Mouse (Mus musculus) brown adipose tissue, adult 24 weeks (tissue): ENCODE measurements around the gene Olfr11. TPM values are rescaled to one million over a fixed set of nuclear protein-coding genes. Genes with fewer than 3 reads are reported as not detected.

Source experiments
- H3K27ac ChIP-seq: fragments of 200-500 bp; replicated peaks from 2 replicates; pipeline ENCODE4 v1.5.1; 2012; ENCODE audit warnings: low read depth, mild to moderate bottlenecking, low read length
- H3K4me1 ChIP-seq: fragments of 200-500 bp; 2 replicates; pipeline ENCODE4 v1.6.1; 2012; ENCODE audit warnings: low read length, mixed read lengths; ENCODE audit not compliant: control insufficient read depth, insufficient read depth, insufficient read length
- H3K4me3 ChIP-seq: fragments of 200-500 bp; 2 replicates; pipeline ENCODE4 v1.5.1; 2012; ENCODE audit warnings: low read depth, mild to moderate bottlenecking, low read length, moderate library complexity; ENCODE audit not compliant: insufficient read depth
- polyA plus RNA-seq: library from polyadenylated mRNA; stranded (reverse); fragments of >200 nt; gene quantifications from 2 replicates; pipeline ENCODE4 v1.2.4, GENCODE M21; 2012; ENCODE audit not compliant: missing spikeins, insufficient read depth, insufficient read length

The Olfr11 gene
- not detected in 2 replicates for polyA plus RNA-seq

DNA sequence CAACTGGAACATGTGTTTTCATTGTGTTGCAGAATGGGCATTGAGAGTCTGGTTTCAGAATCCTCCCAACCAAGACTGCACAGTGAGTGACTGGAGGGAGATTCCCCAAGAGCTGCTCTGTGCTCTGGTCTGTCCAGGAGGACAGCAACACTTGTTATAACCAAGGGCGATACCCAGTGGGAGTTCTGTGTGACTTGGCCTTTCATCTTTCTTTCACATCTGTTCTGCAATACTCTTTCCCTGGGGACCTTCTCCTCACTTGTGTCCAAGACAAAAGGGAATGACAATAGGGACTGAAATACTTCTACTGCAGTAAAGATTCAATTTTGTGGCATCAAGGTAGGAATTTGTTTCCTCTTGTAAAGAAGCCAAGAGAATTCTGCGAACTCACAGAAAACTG, at the start of gene Olfr11:
Olfr11 (minus strand) TSS at position 101 of the 400 bp plus-strand sequence.
- Histone ChIP-seq H3K4me1 (no peaks in the 10 kb centered on the region), H3K27ac (0 out of 2 replicates have a peak within 1 kb of the TSS, but pooled peaks have one; percentile 46)

DNA sequence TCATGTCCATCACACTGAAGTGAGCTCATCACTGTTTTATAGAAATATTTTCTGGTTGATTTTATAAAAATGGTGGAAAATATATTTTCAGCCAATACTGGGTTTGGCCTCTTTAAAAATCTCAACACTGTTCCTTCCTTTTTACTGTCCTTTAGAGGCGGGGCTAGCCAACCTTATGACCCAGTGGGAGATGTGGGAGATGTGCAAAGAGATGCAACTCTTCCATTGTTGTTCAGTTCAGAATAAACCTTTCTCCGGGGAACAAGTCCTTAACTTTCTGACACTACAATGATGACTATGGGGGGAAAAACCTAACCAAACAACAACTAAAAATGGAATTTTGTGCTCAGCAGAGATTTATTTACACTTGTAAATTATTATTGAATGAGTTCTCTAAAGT, 35.0 kb upstream of the Olfr11 start, which contains the start of gene Olfr1360:
Olfr1360 (minus strand) TSS at position 101 of the 400 bp plus-strand sequence.
- Histone ChIP-seq H3K4me3 (no peak within 1 kb of the TSS), H3K4me1 (no peaks in the 10 kb centered on the region), H3K27ac (no peak within 1 kb of the TSS)

More for the DNA sequence above, at the start of gene Olfr11:
- H3K4me3 ChIP-seq, result no peak within 1 kb of the TSS

GRCm38 (mm10) chr13:21663286-21663685, 21.0 kb upstream of the Olfr11 start, which contains the start of gene Olfr1361:
Gene Olfr1361, minus strand, starts transcription at chr13:21663386.
- no peak within 1 kb of the TSS for H3K4me3 ChIP-seq
- H3K4me1 ChIP-seq, result no peaks in the 10 kb centered on the region
- H3K27ac ChIP-seq, result no peak within 1 kb of the TSS

- Histone ChIP-seq H3K4me1 (no peaks in the 10 kb centered on the region), H3K4me3 (no peak within 1 kb of the TSS), H3K27ac (no peak within 1 kb of the TSS)
These were observed 28.4 kb downstream of the Olfr11 start, which contains the start of gene Olfr1362 for GRCm38 (mm10) chr13:21613922-21614321. Gene Olfr1362, minus strand, starts transcription at chr13:21614022.

DNA sequence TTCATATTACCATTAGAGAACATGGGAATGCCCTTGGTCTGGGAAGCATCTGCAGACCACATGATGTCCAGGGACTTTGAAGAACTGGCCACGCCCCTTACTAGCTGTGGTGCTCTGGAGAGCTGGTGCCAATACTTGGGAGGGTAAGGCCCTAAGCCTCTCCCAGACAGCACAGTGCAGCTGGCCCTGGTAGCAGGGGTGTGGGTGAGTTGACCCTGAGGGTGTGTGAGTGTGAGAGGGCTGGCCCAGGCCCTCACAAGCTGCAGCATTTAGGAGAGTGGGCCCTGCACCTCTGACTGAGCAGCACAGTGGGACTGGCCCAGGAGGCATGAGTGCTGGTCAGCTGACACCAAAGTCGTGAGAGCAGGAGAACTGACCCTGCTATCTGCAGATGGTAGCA, 50.7 kb downstream of the Olfr11 start:
- no peaks in the 10 kb centered on the region for H3K4me1 ChIP-seq
- no peak overlapping the region for H3K27ac ChIP-seq
- H3K4me3 ChIP-seq, result no peak overlapping the region

Other genes with a start within 250 kb of the Olfr11 start
- gene Zkscan3, start 239.8 kb downstream of the Olfr11 start, polyA plus RNA-seq, result 22.9 and 36.8 TPM in 2 replicates
- gene Pgbd1, start 201.5 kb downstream of the Olfr11 start, polyA plus RNA-seq, result 0.42 TPM in 1 of 2 replicates, not detected in the other
- gene Zscan26, start 188.8 kb downstream of the Olfr11 start, polyA plus RNA-seq, result 16.1 and 18.3 TPM in 2 replicates
- gene Nkapl, start 174.0 kb downstream of the Olfr11 start, polyA plus RNA-seq, result 1.3 and 2.5 TPM in 2 replicates
- gene Zkscan4, start 163.6 kb downstream of the Olfr11 start, polyA plus RNA-seq, result 1.7 and 2.2 TPM in 2 replicates
- not detected in 2 replicates for gene Gm10065, start 163.1 kb downstream of the Olfr11 start, polyA plus RNA-seq
- gene AK157302, start 147.3 kb downstream of the Olfr11 start, polyA plus RNA-seq, result 1.6 TPM in 1 of 2 replicates, not detected in the other
- gene Gm11273, start 141.1 kb downstream of the Olfr11 start, polyA plus RNA-seq, result 124 and 176 TPM in 2 replicates
- gene Zkscan8, start 111.4 kb downstream of the Olfr11 start, polyA plus RNA-seq, result 6.0 and 6.4 TPM in 2 replicates
- gene Olfr1366, start 99.7 kb downstream of the Olfr11 start, polyA plus RNA-seq, result not detected in 2 replicates
- gene Olfr1535, start 82.6 kb downstream of the Olfr11 start, polyA plus RNA-seq, result not detected in 2 replicates
- not detected in 2 replicates for gene Olfr1364, start 60.8 kb downstream of the Olfr11 start, polyA plus RNA-seq
- not detected in 2 replicates for gene Olfr1362, start 28.5 kb downstream of the Olfr11 start, polyA plus RNA-seq
- gene Olfr1361, start 20.9 kb upstream of the Olfr11 start, polyA plus RNA-seq, result not detected in 2 replicates
- not detected in 2 replicates for gene Olfr1360, start 34.9 kb upstream of the Olfr11 start, polyA plus RNA-seq
- not detected in 2 replicates for gene Olfr1359, start 55.6 kb upstream of the Olfr11 start, polyA plus RNA-seq
- not detected in 2 replicates for gene Hist1h2bl, start 73.6 kb upstream of the Olfr11 start, polyA plus RNA-seq
- gene Hist1h2ai, start 73.9 kb upstream of the Olfr11 start, polyA plus RNA-seq, result not detected in 2 replicates
- not detected in 2 replicates for gene Hist1h3h, start 75.1 kb upstream of the Olfr11 start, polyA plus RNA-seq
- not detected in 2 replicates for gene Hist1h2bm, start 79.5 kb upstream of the Olfr11 start, polyA plus RNA-seq
- not detected in 2 replicates for gene Hist1h4j, start 92.5 kb upstream of the Olfr11 start, polyA plus RNA-seq
- 4.7 TPM in 1 of 2 replicates, not detected in the other for gene Hist1h4k, start 108.0 kb upstream of the Olfr11 start, polyA plus RNA-seq
- not detected in 2 replicates for gene Hist1h2ak, start 111.3 kb upstream of the Olfr11 start, polyA plus RNA-seq
- gene Hist1h2bn, start 111.6 kb upstream of the Olfr11 start, polyA plus RNA-seq, result not detected in 2 replicates
- gene Hist1h1b, start 138.1 kb upstream of the Olfr11 start, polyA plus RNA-seq, result not detected in 2 replicates
- not detected in 2 replicates for gene Hist1h3i, start 140.9 kb upstream of the Olfr11 start, polyA plus RNA-seq
- gene Hist1h2an, start 144.7 kb upstream of the Olfr11 start, polyA plus RNA-seq, result not detected in 2 replicates
- gene Hist1h2bp, start 144.9 kb upstream of the Olfr11 start, polyA plus RNA-seq, result not detected in 2 replicates
- 1.3 TPM in 1 of 2 replicates, not detected in the other for gene Hist1h2bq, start 167.7 kb upstream of the Olfr11 start, polyA plus RNA-seq
- not detected in 2 replicates for gene Hist1h2ao, start 167.9 kb upstream of the Olfr11 start, polyA plus RNA-seq
- 2.8 TPM in 1 of 2 replicates, not detected in the other for gene Hist1h4m, start 169.2 kb upstream of the Olfr11 start, polyA plus RNA-seq
- not detected in 2 replicates for gene Hist1h4n, start 189.7 kb upstream of the Olfr11 start, polyA plus RNA-seq
- not detected in 2 replicates for gene Hist1h2ap, start 191.0 kb upstream of the Olfr11 start, polyA plus RNA-seq
- gene Hist1h2br, start 191.2 kb upstream of the Olfr11 start, polyA plus RNA-seq, result not detected in 2 replicates